Mouse (Mus musculus) induced T-regulatory cell, adult 2 months (primary cell): ENCODE data around the gene Slc12a5.

Source experiments
- DNase-seq: peaks from one replicate; pipeline ENCODE4 v3.0.0-alpha.2; 2012; ENCODE audit warnings: low read depth

Gene Slc12a5

DNA sequence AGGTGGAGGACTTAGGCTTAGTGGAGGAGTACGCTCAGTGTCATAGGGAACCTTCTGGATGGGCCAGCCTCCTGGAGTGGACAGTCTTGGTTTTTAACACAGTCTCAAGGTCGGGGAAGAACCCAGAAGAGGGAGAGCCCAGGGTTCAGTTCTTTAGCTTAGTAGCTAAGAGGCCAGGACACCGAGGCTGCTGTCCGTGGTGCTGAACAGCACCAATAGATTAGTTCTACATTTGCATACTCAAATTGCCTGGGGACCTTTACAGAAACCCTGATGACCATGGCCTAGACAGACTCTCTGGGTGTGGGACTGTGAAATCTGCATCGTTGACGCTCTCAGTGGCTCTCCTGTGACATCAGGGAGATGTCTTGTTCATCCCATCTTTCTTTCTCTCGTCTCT, 19.1 kb downstream of the Slc12a5 start:
- peak; percentile 69 for DNase-seq

DNA sequence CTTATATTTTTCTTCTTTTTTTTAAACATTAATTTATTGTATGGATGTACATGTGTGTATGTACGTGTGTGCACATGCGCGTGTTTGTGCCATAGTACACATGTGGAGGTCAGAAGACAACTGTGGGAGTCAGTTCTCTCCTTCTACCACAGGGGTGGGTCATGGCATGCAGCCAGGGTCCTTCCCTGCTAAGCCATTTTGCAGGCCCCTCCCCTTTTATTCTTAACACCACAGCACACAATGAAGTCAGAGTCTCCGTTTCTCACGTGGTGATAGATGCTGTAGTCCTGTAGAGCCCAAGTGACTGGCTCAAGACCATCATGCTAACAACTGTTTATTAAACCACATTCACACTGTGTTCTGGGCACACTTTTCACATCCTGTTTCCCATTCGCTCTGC, 25.4 kb downstream of the Slc12a5 start:
- DNase-seq = no peak

DNA sequence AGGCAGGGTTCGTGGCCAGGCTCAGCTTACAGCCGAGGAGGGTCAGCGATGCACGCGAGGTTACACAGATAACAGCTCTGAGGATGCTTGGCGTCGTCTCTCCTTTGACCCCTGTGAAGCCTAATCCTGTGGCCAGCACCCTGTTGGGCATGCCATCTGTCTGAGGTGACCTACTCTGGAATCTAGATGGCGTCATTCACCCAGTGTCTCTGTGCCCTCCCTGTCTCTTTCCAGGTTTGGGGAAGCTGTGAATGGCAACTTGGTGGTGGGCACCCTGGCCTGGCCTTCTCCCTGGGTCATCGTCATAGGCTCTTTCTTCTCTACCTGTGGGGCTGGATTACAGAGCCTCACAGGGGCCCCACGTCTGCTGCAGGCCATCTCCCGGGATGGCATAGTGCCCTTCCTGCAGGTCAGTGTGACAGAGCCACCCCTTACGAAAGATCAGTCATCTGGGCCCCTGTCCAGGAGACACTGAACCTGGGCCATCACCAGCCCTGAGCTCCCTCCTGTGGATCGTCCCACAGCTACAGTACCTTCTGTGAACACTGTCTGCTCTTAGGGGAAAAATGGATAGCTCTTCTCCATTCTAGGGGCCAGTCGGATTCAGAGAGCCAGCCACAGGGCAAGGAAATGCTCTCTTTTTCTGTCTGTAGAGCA, 25.9 kb downstream of the Slc12a5 start:
- DNase-seq = no peak

DNA sequence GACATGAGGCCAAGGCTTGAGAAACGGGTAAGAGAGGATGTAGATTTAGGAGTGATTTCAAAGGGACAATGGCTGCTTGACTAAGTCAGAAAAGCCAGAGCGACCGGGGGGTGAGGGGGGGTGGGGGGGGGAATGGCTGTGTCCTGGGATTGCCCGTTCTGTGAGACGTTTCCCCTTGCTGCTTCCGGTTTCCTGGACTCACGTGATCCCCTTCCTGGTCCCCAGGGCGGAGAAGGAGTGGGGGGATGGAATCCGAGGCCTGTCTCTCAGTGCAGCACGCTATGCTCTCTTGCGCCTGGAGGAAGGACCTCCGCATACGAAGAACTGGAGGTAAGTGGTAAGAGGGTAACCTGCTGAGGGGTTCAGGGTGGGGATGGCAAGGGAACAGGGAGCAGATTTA, 28.2 kb downstream of the Slc12a5 start:
- no peak for DNase-seq

DNA sequence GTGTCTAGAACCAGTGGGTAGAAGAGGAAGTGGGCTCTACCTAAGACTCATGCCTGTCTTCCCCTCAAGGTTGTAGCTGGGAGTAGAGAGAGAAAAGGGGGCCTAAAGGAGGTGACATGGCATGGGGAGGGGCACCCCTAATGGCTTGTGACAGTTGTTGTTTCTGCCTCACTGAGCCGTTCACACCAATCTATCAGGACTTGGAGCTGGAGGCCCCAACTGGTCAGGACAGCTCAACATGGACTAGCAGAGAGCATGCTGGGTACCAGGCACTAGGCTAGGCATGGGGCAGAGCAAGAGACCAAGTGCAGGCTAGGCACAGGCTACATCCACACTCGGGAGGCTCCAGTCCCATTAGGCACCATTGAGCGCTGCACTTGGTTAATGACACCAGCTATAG, 30.5 kb downstream of the Slc12a5 start:
- DNase-seq = no peak

DNA sequence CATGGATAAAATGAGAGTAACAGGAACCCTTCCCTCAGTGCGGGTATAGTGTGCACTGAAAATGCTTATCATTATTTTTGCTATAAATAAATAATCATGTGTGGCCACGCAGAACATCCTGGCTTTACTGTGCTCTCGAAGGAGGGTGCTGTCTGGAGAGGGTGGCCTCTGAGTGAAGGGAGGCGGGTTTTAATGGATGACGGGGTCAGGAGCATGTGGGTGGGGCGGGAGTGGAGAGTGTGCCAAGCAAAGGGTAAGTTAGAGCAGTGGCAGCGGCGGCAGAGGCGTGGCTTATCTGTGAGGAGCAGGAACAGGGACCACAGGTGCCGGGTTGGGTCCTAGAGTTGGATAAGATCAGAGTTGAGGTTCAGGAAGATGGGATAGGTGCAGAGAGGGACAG, 31.2 kb downstream of the Slc12a5 start:
- no peak for DNase-seq

DNA sequence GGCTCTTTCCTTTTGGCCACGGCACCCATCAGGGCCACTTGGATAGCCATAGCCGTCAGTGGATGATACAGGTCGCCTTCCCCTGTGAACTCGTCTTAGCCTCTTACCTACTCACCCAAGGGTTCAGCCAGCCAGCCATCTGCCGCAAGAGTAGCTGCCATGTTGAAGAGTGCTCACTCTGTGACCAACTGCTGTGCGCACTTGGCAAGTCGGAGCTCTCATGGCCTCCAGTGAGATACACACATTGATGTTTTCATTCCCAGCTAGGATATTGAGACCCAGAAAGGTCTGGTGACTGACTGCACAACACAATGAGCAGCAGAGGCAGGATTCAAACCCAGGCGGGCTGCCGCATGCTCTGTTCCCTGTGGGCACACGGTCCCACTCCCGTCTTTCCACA, 33.6 kb downstream of the Slc12a5 start:
- no peak for DNase-seq

DNA sequence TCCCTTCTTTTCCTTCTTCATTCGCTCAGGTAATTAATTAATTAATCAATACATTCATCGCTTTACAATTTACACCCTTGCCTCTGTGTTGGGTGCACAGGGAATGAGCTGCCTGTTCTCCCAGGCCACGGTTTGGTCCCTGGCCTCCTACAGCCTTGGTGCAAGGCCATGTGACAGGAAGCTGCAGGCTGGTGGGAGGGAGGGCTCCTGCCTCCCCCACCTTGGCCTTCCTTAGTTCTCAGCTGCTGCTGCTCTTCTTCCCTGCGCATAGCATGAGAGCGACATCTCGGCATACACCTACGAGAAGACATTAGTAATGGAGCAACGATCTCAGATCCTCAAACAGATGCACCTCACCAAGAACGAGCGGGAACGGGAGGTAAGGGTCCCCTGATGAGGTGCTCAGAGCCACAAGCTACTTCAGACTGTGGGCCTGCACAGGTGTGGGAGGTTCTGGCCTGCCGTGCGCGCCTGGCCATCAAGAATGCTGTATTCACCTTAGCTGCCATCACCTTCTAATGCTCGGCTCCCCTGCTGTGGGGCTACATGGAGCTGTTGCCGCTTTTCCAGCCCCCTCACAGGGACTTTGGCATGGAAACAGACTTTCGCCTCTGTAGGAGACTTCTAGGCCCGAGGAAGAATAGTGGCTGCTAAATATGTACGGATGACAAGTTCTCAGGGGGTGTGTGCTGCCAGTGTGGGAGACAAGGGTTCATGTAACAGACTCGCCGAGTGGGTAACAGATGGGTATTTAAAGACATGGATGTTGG, 34.2 kb downstream of the Slc12a5 start:
- DNase-seq = no peak

DNA sequence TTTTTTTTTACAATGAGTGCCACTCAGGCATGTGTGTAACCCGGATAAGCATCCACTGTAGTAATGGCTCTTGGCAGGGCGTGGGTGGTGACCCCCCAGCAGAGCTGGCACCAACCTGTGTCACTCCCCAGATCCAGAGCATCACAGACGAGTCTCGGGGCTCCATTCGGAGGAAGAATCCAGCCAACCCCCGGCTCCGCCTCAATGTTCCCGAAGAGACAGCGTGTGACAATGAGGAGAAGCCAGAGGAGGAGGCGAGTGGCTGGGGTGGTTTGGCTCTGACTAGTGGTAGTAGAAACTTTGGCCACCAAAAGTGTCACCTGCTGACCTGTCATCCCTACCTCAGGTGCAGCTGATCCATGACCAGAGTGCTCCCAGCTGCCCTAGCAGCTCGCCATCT, 35.4 kb downstream of the Slc12a5 start:
- DNase-seq = no peak

DNA sequence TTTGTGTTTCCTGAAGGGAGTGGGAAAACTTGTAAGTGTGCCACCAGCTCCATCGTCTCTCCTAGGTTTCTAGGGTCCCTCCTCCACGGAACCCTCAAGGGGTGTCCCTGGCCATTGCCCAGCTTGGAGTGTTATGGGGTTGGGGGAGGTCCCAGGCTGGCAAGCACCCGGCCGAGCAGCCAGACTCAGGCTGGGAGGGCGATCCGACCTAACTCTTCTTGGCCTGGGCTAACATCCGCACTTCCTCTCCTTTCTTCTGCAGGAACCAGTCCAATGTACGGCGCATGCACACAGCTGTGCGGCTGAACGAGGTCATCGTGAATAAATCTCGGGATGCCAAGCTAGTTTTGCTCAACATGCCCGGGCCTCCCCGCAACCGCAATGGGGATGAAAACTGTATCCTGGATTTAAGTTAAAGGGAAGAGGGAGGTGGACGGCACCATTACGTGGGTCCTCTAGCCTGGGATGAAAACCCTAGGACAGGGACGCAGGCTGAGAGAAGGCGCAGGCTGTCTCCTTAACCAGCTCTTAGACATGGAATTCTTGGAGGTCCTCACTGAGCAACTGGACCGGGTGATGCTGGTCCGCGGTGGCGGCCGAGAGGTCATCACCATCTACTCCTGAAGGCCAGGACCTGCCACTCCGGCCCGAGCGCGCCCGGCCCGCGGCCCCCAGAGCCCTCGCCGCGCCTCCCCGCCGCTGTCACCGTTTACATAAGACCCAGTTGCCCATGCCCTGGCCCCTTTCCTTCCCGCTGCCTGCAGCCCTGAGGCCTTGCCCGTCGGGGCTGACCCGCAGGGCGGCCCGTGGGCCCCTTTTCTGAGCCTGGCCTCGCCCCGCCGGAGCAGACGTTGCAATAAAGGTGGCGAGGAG, 36.5 kb downstream of the Slc12a5 start:
- no peak for DNase-seq

DNA sequence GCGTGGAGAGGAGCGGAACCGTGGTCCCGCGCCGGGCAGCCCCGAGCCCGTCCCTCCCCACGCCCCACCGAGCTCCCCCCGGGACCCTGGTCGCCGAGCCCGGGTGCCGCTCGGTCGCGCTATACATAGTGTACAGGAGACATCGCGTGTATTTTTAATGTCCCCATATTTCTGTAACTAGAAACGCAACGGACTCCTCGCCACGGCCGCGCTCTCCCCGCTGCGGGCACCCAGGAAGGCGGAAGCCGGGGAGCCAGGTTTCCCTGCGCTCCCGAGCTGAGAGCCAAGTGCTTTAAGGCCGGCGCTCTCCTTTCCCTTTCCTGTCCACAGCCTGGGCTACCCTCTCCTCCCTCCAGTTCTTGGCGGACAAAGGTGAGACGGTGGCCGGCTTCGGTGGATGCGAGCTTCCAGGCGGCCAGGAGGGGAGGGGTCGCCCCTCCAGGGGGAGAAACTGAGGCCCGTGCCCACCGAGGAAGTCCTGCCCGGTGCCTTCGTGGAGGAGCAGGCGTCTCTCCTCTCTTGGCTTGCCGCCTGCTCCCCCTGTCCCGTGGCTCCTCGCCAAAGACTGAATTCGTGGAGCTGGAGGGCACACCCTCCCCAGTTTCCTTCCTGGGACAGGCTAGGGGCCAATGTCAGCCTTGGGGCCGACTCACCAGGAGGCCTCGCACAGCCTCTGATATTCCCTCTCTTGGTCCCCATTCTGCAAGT, 37.3 kb downstream of the Slc12a5 start:
- DNase-seq = no peak

DNA sequence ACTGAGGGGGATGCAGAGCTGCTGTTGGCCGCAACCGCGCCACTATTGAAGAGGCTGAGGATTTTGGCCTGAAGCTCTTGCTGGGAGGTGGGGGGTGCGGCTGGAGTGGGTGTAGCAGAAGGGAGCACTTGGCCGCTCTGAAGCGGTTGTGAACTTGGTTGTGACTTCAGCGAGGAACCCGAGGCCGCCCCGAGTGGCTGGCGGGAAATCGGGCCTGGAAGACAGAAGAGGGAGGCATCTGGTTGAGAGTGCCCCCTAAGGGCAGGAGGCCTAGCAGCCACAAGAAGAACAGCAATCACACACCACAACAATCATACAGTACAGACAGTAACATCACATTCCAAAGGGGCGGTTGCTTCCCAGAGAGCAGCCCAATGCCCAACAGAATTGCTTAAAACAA, 41.4 kb downstream of the Slc12a5 start:
- DNase-seq = no peak

DNA sequence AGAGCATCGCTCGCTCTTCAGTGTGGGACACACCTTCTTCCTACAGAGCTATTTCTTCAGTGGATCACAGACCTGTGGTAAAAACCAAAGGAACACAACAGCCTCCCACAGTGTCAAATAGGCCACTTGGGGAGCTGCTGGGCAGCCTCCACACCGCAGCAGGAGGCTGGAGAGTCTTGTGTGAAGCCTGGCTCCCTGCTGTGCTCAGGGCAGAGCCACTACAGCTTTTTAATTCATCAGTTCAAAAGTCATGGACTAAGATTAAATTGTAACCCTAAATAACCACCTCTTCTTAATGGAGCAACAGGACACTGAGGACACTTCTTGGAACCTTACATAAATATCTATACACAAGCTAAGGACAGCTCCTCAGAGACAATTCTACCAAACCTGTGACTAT, 42.5 kb downstream of the Slc12a5 start:
- DNase-seq = no peak

DNA sequence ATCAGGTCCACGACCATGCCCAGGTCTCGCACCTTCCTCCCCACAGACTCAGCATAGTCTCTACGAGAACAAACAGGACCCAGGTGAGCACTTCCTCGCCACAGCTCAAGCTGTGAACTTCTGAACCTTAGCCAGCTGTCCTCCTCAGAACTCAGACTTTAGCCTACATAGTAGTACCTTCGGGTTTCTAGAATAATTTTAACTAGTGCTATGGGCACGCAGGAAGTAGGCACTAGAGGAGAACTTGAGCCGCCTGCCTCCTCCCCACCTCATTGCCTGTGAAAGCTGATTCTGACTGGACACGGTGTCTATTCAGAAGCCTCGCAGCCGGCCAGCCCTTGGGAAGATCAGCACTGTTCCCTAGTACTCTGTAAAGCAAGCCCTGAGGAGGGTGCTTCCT, 43.6 kb downstream of the Slc12a5 start:
- DNase-seq = no peak

DNA sequence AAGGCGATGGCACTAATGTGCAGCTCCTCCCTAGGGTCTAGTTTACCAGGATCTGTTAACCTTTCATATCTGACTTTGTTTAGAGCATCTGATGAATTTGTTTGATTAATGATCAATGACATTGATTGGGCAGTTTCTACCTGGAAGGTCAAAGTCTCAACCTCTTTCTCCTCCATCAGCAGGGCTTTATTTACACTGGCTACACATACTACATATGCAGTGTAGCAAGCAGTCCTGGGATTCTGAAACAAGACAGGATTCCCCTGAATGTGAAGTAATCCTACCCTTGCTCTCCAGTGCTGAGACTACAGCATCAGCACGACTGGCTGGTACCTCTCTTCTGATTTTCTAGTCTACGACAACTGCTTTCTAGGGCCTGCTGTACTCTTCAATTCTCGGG, 46.2 kb downstream of the Slc12a5 start:
- no peak for DNase-seq

DNA sequence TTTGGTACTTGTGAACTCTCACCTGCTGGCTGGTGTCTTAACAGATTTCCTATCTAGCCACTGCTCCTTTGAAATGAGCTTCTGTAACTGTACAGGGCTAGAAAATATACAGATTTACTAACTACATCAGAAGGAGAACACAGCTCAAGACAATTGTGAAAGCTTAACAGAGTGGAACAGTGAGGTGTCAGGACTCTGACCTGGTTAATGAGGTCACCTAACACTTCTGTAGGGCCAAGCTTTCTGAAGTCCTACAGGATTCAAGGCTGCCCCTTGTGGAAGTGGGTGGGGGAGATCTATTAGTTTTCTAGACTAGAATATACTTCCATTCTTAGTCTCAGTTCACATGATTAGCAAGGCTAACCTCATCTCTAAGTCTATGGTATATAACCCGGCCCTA, 47.4 kb downstream of the Slc12a5 start:
- DNase-seq = no peak

DNA sequence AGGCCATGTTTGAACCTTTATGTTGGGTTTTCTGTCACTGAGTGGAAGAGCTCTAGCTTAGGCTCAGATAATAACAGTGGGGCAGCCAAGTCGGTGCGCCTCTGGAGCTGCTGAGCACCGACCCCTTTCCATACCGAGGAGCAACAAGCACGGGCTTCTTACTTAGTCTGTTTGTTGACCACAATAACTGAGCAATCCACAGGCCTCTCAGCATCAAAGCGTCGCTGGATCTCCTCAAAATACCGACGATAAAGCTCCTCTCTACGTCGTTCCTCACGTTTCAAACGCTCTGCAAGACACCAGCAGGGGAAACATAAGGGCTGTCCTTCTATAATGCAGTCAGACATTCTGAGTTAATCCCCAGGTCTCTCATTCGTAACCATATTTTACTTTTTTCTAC, 48.6 kb downstream of the Slc12a5 start:
- DNase-seq = no peak

DNA sequence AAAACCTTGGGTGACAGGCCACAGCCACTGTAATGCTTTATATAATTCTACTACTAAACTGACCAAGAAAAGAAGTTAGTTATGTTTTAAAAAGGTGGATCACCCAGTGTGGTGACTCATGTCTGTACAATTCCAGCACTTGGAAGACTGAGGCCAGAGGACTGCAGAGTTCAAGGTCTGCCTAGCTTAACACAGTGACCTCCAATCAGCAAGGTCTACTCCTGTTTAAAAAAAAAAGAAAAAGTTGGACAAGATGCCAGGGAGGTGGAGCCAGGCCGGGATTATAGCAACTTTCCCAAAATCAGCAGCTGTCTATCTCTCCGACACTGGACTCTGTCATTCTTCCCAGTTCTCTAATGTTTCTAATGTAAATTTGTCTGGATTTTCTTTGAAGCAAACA, 49.0 kb downstream of the Slc12a5 start:
- no peak for DNase-seq

DNA sequence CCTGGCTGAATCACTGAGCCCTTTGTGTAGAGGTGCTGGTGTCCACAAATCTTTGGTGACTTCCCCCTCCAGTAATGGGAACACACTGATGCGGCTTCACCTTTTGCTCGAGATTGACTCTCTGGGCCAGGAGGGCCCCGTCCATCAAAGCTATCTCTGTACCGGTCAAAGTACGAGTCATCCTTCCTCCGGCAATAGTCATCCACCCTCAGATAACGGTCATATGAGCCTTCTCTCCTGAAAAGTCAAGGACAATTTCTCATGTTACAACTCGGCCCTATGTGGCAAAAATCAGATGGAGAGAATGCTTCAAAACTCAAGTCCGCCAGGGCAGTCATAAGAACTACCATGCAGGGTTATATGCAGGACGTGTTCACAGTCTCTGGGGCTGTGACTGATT, 49.7 kb downstream of the Slc12a5 start:
- no peak for DNase-seq

DNA sequence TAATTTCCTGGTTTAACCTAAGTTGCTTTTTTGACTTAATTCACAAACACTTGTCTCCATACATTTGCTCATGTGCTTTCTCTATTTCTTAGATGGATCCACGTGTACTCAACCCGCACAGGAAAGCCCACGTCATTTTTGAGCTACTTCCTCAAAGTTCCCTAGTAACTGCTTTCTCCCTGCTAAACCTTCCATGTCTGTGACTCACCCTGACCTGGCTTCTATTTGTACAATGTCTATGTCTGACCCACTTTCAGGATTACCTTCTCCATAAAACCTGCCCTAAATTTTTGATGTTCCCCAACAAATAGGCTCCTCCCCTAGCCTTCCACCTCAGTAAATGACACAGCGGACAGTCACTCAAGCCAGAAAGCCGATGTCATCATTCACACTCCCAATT, 54.3 kb downstream of the Slc12a5 start:
- no peak for DNase-seq

DNA sequence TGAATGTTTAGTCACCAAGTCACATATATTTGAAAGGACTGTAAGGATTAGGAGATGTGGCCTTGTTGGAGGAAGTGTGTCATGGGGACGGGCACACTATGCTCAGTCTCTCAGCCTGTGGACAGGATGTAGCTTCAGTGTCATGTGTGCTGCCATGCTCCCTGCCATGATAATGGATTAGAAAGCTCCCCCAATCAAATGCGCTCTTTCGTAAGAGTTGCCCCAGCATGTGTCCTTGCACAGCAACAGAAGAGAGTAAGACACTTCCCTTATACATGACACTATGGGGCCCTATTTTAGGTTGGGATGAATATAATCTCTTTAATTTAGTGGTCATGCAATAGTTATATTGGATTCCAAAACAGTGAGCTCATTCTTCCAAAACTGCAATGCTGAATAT, 59.9 kb downstream of the Slc12a5 start:
- no peak for DNase-seq

DNA sequence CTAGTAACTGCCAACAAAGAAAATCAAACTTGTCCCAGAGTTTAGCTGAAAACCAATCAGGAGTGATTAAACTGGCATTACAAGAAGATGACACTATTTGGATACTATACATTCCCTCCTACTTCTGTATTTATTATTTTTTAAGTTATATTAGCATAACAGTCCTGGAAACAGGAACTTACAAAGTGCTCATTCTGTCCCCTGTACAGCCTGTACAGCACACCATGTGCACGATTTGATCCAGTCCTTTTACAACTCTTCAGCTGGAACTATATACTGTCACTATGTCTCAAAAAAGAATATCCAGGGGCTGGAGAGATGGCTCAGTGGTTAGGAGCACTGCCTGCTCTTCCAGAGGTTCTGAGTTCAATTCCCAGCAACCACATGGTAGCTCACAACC, 66.6 kb downstream of the Slc12a5 start:
- no peak for DNase-seq
